Mouse (Mus musculus) embryo, embryonic 10.5 days (tissue): ENCODE data around the gene Zfp768.
"Not testable (repeated sequence)": the region's sequence is repeated elsewhere in the genome, so short reads cannot be mapped to it uniquely, and the experiment has no call there.

Experiments used
- DNase-seq: peaks from one replicate; pipeline ENCODE4 v3.0.0-alpha.2; 2015; ENCODE audit warnings: low spot score

Zfp768 gene

GRCm38 (mm10) chr7:127357871-127358270 lies 12.5 kb upstream of the Zfp768 start:
- DNase-seq: no peak

GRCm38 (mm10) chr7:127355796-127356195 lies 10.4 kb upstream of the Zfp768 start:
- DNase-seq: no peak

DNA sequence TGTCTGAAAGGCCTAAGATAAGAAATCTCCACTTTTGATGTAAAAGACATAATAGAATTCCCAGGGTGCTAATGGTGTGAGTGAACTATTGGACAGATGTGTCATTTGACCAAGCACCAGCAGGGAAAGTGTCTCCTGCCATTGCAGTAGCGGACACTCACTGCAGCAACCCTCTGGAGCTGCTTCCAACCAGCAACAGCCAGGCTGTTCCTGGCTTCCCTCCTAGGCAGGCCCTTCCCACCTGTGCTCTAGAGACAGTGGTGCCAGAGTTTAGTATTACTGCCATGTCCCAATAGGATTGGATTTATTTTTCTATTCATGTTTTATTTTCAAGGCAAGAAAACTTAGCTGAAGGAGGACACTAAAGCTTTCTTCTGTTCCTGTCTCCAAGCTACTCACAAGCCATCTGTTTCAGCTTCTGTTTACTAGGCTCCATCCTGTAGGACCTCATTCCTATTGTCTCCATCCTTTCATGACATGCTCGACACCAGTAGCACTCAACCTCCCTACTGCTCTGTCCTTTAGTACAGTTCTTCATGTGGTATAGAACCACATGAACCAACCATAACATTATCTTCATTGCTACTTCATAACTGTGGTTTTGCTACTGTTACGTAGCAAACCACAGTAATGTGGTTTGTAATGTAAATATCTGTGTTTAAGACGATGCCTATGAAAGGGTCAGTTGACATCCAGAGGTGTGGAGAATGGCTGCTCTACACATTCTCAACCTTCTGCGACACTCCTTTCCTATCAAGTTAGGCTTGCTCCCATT lies 6.0 kb upstream of the Zfp768 start:
- DNase-seq: no peak

- DNase-seq: peak; percentile 20
These were observed 1.3 kb upstream of the Zfp768 start for GRCm38 (mm10) chr7:127346676-127347075.

DNA sequence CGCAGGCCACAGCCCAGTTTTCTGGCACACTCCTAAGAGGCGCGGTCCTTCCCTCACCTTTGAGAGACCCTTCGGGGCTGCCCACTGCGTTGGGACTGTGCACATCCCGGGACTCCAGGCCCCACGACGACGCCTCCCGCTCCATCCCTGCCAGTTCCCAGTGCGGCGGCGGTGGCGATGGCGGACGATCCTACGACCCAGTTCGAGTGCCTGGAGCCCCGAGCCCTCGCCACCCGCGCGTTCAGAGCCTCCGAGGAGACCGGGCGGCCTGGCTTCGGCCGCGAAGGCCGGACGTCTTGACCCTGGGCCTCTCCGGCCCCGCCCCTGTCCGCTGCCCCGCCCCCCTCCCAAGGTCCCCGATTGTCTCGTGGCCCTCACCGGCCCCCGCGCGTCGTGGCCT lies 297 bp downstream of the Zfp768 start:
- no peak for DNase-seq

DNA sequence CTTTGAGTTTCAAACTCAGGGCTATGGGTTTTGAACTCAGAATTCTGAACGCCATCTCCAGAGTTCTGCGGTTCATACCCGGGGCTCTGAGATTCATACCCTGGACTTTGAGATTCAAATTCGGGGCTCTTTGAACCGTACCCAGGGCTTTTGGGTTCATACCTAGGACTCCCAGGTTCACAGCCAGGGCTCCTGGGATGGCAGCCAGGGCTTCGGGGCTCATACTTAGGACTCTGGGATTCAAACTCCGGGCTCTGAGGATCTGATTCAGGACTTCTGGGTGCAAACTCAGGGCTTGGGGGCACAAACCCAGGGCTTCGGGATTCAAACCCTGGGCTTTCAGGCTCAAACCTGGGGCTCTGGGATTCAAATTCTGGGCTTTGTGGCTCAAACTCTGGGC lies 1.0 kb downstream of the Zfp768 start:
- no peak for DNase-seq

DNA sequence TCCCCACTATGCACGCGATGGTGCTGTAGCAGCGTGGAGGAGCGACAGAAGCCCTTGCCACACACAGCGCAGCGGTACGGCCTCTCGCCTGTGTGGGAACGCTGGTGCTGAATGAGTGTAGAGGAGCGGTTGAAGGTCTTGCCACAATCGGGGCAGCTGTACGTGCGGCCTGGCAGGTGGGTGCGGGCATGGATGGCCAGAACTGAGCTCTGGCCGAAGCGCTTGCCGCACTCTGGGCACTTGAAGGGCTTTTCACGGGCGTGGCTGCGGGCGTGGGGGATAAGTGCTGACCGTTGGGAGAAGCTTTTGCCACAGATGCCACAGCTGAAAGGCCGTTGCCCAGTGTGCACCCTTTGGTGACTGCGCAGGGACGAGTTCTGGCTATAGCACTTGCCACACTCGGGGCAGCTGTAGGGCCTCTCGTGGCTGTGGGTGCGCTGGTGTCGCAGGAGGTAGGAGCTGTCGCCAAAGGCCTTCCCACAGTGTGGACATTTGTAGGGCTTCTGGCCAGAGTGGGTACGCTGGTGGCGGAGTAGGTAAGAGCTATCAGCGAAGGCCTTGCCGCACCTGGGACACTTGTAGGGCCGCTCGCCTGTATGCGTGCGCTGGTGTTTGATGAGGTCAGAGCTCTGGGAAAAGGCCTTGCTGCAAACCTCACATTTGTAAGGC lies 1.9 kb downstream of the Zfp768 start:
- no peak for DNase-seq

DNA sequence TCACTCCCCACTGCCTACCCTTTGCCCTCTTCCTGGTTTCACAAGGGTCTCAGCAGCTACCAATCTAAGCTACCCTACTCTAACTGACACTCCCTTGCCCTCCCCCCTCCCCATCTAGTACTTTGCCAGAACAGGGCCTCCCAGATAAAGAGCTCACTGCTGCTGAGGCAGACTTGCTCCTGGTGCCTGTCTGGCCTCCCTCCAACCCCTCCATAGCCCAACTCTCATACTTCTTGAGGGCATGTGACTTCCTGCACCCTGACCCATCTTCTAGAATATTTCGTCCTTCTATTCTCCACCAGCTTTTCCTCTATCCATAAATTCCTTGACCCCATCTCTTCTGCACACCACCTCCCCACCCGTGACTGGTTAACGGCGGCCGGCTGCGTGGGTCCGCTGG lies 2.5 kb downstream of the Zfp768 start:
- no peak for DNase-seq

DNA sequence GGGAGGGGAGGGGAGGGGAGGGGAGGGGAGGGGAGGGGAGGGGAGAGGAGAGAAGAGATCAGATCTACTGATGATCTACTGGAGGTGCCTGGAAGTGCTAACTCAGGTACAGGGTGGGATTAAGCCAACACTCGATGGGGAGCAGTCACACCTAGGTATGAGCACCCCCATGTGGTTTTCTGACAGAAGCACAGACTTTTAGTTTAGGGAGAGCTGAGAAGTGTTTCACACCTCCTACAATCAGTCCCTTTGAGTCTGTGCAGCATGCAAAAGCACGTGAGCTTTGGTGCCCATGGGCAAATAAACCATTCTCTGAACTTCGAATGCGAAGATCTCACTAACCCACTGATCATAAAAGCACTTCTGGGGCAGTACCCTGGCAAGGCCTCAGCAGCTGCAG lies 3.1 kb downstream of the Zfp768 start:
- peak; percentile 10 for DNase-seq

GRCm38 (mm10) chr7:127341861-127342260 lies 3.5 kb downstream of the Zfp768 start:
- not testable (repeated sequence) for DNase-seq

GRCm38 (mm10) chr7:127341356-127341755 lies 4.0 kb downstream of the Zfp768 start:
- no peak for DNase-seq

GRCm38 (mm10) chr7:127337636-127338035 lies 7.8 kb downstream of the Zfp768 start:
- DNase-seq: no peak

DNA sequence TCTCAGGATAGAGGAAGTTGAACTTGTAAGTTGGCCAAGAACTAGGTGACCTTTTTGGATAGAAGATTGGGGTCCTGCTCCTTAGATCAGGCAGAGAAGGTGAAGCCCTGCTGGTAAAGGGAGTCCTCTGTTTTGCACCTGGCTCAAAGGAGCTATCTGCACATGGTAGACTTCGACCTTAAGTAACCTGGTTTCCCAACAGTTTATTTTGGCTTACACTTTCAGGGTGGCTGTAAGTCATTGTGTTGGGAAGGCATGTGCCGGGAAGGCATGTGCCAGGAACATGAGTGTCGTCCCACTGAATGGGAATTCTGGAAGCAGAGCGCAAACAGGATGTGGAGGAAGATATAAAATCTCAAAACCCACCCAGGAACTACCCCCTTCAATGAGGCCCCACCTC lies 9.8 kb downstream of the Zfp768 start:
- no peak for DNase-seq

- DNase-seq: no peak
These were observed 12.1 kb downstream of the Zfp768 start for GRCm38 (mm10) chr7:127333240-127333639.

- no peak for DNase-seq
These were observed 18.7 kb downstream of the Zfp768 start for GRCm38 (mm10) chr7:127326685-127327084.

- DNase-seq: no peak
These were observed 19.8 kb downstream of the Zfp768 start for GRCm38 (mm10) chr7:127325550-127325949.

DNA sequence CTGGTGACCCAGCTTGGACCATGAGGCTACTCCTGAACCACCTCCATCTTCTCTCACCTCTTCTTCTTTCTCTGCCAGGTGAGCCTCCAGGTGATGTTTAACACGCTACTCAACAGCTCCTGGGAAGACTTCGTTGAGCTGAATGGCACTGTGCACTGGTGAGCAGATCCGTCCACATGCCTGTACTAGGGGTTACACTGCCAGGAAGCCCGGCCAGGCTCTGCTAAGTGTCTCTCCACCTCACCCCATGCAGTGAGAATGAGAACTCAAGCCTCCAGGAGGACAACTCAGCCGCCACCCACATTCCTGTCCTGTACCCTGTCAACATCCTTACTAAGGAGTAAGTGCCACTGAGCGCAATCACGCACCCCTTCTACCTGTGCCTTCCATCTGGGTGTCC lies 20.4 kb downstream of the Zfp768 start:
- DNase-seq: no peak

- peak; percentile 53 for DNase-seq
These were observed 23.3 kb downstream of the Zfp768 start for GRCm38 (mm10) chr7:127322085-127322484.

DNA sequence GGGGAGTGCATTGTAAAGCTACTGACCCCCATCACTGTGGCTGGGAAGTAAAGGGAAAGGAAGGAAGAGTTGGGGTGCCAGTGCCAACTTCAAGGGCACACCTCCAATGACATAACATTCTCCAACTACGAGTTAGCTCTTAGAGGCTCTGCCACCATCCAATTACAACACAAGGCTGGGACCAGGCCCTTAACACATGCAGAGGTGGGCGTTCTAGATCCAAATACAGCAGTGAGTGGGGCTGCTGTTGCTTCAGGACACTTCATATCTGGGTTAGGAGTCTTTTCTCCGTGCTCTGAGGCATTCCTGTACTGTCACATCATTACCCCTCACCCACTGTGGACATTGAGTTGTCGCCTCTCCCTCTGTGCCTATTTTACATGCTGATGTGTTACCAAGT lies 24.3 kb downstream of the Zfp768 start:
- no peak for DNase-seq

GRCm38 (mm10) chr7:127313912-127314311 lies 31.5 kb downstream of the Zfp768 start:
- DNase-seq: no peak

DNA sequence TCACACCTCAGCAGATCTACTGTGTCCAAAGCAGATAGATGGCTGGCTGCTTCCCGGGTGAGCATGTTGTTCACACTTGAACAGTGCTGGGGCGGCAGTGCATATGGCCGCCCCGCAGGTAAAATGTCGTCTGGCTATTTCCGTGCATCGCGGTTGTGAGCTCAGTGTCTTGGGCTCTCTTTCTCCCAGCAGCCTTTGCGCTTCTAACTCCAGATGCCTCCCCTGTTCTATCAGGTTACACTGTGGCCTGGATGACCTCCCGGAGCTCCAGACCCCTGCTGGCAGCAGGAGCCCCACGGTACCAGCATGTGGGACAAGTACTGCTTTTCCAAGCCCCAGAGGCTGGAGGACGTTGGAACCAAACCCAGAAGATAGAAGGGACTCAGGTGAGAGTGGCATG lies 35.4 kb downstream of the Zfp768 start:
- no peak for DNase-seq

DNA sequence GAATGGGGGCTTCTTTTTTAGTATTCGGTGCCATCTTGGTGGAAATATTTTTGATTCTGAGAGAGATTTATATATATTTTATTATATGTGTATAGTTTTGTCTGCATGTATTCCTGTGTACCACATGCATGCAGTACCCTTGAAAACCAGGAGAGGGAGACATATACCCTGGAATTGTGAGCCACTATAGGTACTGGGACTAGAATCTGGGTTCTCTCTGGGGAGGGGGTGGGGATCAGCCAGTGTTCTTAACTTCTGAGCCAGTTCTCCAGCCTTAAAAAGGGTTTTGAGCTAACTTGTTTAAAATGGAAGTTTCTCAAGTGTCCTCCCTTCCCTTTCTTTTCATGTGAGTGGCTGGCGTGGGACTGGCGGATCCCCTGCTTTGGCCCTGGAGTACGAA lies 36.5 kb downstream of the Zfp768 start:
- peak; percentile 87 for DNase-seq

DNA sequence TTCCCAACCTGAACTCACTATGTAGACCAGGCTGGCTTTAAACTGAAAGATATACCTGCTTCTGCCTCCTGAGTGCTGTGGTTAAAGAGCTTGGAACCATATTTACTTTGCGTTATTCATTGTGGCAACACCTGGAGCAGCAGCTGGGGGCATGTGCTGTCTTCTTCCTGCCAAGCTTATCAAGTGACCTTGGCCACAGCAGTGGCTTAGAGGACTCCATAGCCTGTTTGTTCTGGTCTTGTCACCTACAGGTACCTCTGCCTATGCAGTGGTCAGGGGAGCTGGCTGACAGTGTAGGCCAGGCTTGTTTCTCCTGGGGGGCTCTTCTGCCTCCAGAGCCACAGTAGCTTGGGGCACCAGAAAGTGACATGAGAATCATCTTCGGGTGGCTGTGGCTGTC lies 37.0 kb downstream of the Zfp768 start:
- DNase-seq: no peak
